Mouse (Mus musculus): ENCODE results near the gene Chit1. TPM values are rescaled to one million over a fixed set of nuclear protein-coding genes. Genes with fewer than 3 reads are reported as not detected.

The Chit1 gene
- polyA plus RNA-seq, 1 experiment: 0.22 TPM

Other genes starting within 250 kb of the Chit1 start
- gene Optc, start 203.2 kb upstream of the Chit1 start, polyA plus RNA-seq (2012; rRNA removed): 0.99 and 1.7 TPM in 2 replicates
- gene Prelp, start 189.8 kb upstream of the Chit1 start, polyA plus RNA-seq (2012; rRNA removed): 9.0 and 10.3 TPM in 2 replicates
- 9.1 and 16.2 TPM in 2 replicates for gene Fmod, start 74.0 kb upstream of the Chit1 start, polyA plus RNA-seq (2012; rRNA removed)
- 18.8 and 32.5 TPM in 2 replicates for gene Btg2, start 32.1 kb upstream of the Chit1 start, polyA plus RNA-seq (2012; rRNA removed)
- 23.1 and 23.6 TPM in 2 replicates for gene Chil1, start 70.9 kb downstream of the Chit1 start, polyA plus RNA-seq (2012; rRNA removed)
- 0.50 and 1.0 TPM in 2 replicates for gene Mybph, start 82.2 kb downstream of the Chit1 start, polyA plus RNA-seq (2012; rRNA removed)
- 87.1 and 88.6 TPM in 2 replicates for gene Adora1, start 124.2 kb downstream of the Chit1 start, polyA plus RNA-seq (2012; rRNA removed)
- gene Myog, start 178.7 kb downstream of the Chit1 start, polyA plus RNA-seq (2012; rRNA removed): 0.14 and 0.15 TPM in 2 replicates
- gene Ppfia4, start 221.7 kb downstream of the Chit1 start, polyA plus RNA-seq (2012; rRNA removed): 49.4 TPM in 2 replicates

All from frontal cortex, adult 2 months (tissue).